Mouse (Mus musculus) heart, postnatal 10 days (tissue): ENCODE data around the gene Cyp4f37. TPM values are rescaled to one million over a fixed set of nuclear protein-coding genes. Genes with fewer than 3 reads are reported as not detected.
"Not testable (repeated sequence)": the region's sequence is repeated elsewhere in the genome, so short reads cannot be mapped to it uniquely, and the experiment has no call there.

Experiments used
- DNase-seq, 2 experiments: peaks; one replicate each; pipeline ENCODE4 v3.0.0; 2021
- intact Hi-C: fragments of 180-260 bp; cut with DNase I; formaldehyde crosslinking; loops from one replicate; pipeline ENCODE4 v1.15.1; 2025
- total RNA-seq, 2 experiments: library from RNA; stranded (reverse); gene quantifications; 2 replicates each; pipeline ENCODE4 v1.2.3; 2021

Cyp4f37 gene
- not detected for total RNA-seq

- DNase-seq, intact Hi-C loops: not testable (repeated sequence)
These were observed at the start of gene Cyp4f37 for GRCm38 (mm10) chr17:32621018-32621417. TSS of gene Cyp4f37 (plus strand) at chr17:32621309.

- DNase-seq, intact Hi-C loops: not testable (repeated sequence)
These were observed 47.8 kb upstream of the Cyp4f37 start for GRCm38 (mm10) chr17:32573286-32573685.

GRCm38 (mm10) chr17:32577496-32578186 lies 43.5 kb upstream of the Cyp4f37 start:
- intact Hi-C loops, result no loop called here

GRCm38 (mm10) chr17:32596494-32596893 lies 24.6 kb upstream of the Cyp4f37 start:
- no peak for DNase-seq
- intact Hi-C loops, result no loop called here

More at GRCm38 (mm10) chr17:32577496-32578186, 43.5 kb upstream of the Cyp4f37 start:
- no peak for DNase-seq

- intact Hi-C loops, result no loop called here
- peak; percentile 5 to 9 for DNase-seq
These were observed 13.1 kb upstream of the Cyp4f37 start for GRCm38 (mm10) chr17:32608055-32608454.

- intact Hi-C loops, result not testable (repeated sequence)
These were observed 10.9 kb upstream of the Cyp4f37 start for GRCm38 (mm10) chr17:32610231-32610630.

GRCm38 (mm10) chr17:32610896-32611295 lies 10.2 kb upstream of the Cyp4f37 start:
- intact Hi-C loops, result no loop called here
- DNase-seq, result no peak

More at GRCm38 (mm10) chr17:32610231-32610630, 10.9 kb upstream of the Cyp4f37 start:
- DNase-seq, result not testable (repeated sequence)

GRCm38 (mm10) chr17:32612417-32612816 lies 8.7 kb upstream of the Cyp4f37 start:
- intact Hi-C loops, result no loop called here
- no peak for DNase-seq

- intact Hi-C loops, result no loop called here
- no peak for DNase-seq
These were observed 3.9 kb upstream of the Cyp4f37 start for GRCm38 (mm10) chr17:32617252-32617651.

GRCm38 (mm10) chr17:32629726-32630125 lies 8.6 kb downstream of the Cyp4f37 start:
- DNase-seq, result not testable (repeated sequence)
- intact Hi-C loops, result loop anchor here (5.0 kb wide), 1 partner anchor 82 kb away; no protein-coding TSS in a partner anchor

GRCm38 (mm10) chr17:32631936-32632335 lies 10.8 kb downstream of the Cyp4f37 start:
- no peak for DNase-seq
- intact Hi-C loops, result loop anchor here (5.0 kb wide), 1 partner anchor 85 kb away; no protein-coding TSS in a partner anchor

- intact Hi-C loops, result loop anchor here (2.0 to 5.0 kb wide), 2 partner anchors 46 to 87 kb away; no protein-coding TSS in a partner anchor
These were observed 13.3 kb downstream of the Cyp4f37 start for GRCm38 (mm10) chr17:32634242-32634971.

GRCm38 (mm10) chr17:32634972-32635314 lies 13.8 kb downstream of the Cyp4f37 start:
- intact Hi-C loops, result loop anchor here (2.0 to 5.0 kb wide), 4 partner anchors 46 to 317 kb away; no protein-coding TSS in a partner anchor
- DNase-seq, result peak; percentile 76 to 88

More at GRCm38 (mm10) chr17:32634242-32634971, 13.3 kb downstream of the Cyp4f37 start:
- DNase-seq, result not testable (repeated sequence)

GRCm38 (mm10) chr17:32636341-32636740 lies 15.2 kb downstream of the Cyp4f37 start:
- DNase-seq, result no peak
- intact Hi-C loops, result loop anchor here (5.0 kb wide), 2 partner anchors 109 to 316 kb away; no protein-coding TSS in a partner anchor

- no peak for DNase-seq
- intact Hi-C loops, result loop anchor here (5.0 kb wide), 2 partner anchors 110 to 315 kb away; no protein-coding TSS in a partner anchor
These were observed 16.0 kb downstream of the Cyp4f37 start for GRCm38 (mm10) chr17:32637151-32637550.

GRCm38 (mm10) chr17:32646631-32647030 lies 25.5 kb downstream of the Cyp4f37 start:
- no peak for DNase-seq
- intact Hi-C loops, result no loop called here

- intact Hi-C loops, result no loop called here
- no peak for DNase-seq
These were observed 32.8 kb downstream of the Cyp4f37 start for GRCm38 (mm10) chr17:32653860-32654259.

GRCm38 (mm10) chr17:32657041-32657440 lies 35.9 kb downstream of the Cyp4f37 start:
- no peak for DNase-seq
- intact Hi-C loops, result no loop called here

GRCm38 (mm10) chr17:32658246-32658645 lies 37.1 kb downstream of the Cyp4f37 start:
- intact Hi-C loops, result no loop called here
- DNase-seq, result no peak

- intact Hi-C loops, result no loop called here
- peak; percentile 19 to 44 for DNase-seq
These were observed 37.6 kb downstream of the Cyp4f37 start, which contains the start of gene Cyp4f40 for GRCm38 (mm10) chr17:32658712-32659111. TSS of gene Cyp4f40 (plus strand) at chr17:32658900.

GRCm38 (mm10) chr17:32673976-32674375 lies 52.9 kb downstream of the Cyp4f37 start:
- DNase-seq, result no peak
- intact Hi-C loops, result no loop called here
